7 mouse cellular contexts compared by ENCODE assay signal in genomic region chr6:16550445-16550844, GRCm38 (mm10).
DNase-seq lines count a peak whose midpoint lies in the region; ATAC-seq and TF ChIP-seq lines count a peak whose summit lies in the region.

No protein-coding gene starts in this region.

- no peak overlapping the region for H3K9ac ChIP-seq in midbrain, embryonic 13.5 days (replicated peaks)
- H3K9ac ChIP-seq in forebrain, embryonic 14.5 days (ENCODE audit: low read length), result no peak overlapping the region

- 53% methylated on average over 9 of the region's 9 CpGs for WGBS in midbrain, embryonic 13.5 days
- WGBS in midbrain, embryonic 10.5 days, result 76% methylated on average over 9 of the region's 9 CpGs
- WGBS in forebrain, embryonic 14.5 days, result 35% methylated on average over 9 of the region's 9 CpGs

- H3K9me3 ChIP-seq in midbrain, embryonic 13.5 days, result no peaks in the 10 kb centered on the region
- no peaks in the 10 kb centered on the region for H3K9me3 ChIP-seq in midbrain, embryonic 10.5 days (replicated peaks)
- H3K9me3 ChIP-seq in forebrain, embryonic 14.5 days (replicated peaks; ENCODE audit: control insufficient read depth, low read length), result no peaks in the 10 kb centered on the region

- H3K4me1 ChIP-seq in midbrain, embryonic 13.5 days (replicated peaks), result 0 out of 2 replicates have a peak, but pooled peaks cover 7% of the 10 kb centered on the region
- H3K4me1 ChIP-seq in midbrain, embryonic 10.5 days, result peaks cover 14% of the 10 kb centered on the region
- H3K4me1 ChIP-seq in forebrain, embryonic 14.5 days (ENCODE audit: control insufficient read depth, insufficient read depth, low read length), result peaks cover 5% of the 10 kb centered on the region

- H3K4me3 ChIP-seq in midbrain, embryonic 13.5 days (replicated peaks), result no peak overlapping the region
- H3K4me3 ChIP-seq in midbrain, embryonic 10.5 days, result no peak overlapping the region
- no peak overlapping the region for H3K4me3 ChIP-seq in forebrain, embryonic 14.5 days (ENCODE audit: low read depth, low read length)
- H3K4me3 ChIP-seq in layer of hippocampus, adult 2 months, result peak overlapping the region; percentile 23

- ATAC-seq in midbrain, embryonic 13.5 days, result peak; percentile 74
- ATAC-seq in forebrain, embryonic 14.5 days, result peak; percentile 76

- no peaks in the 10 kb centered on the region for H3K27me3 ChIP-seq in midbrain, embryonic 13.5 days
- no peaks in the 10 kb centered on the region for H3K27me3 ChIP-seq in midbrain, embryonic 10.5 days (ENCODE audit: low read depth, poor library complexity, severe bottlenecking)
- no peaks in the 10 kb centered on the region for H3K27me3 ChIP-seq in forebrain, embryonic 14.5 days (replicated peaks; ENCODE audit: control insufficient read depth, insufficient read depth, low read length)

- H3K4me2 ChIP-seq in midbrain, embryonic 13.5 days (replicated peaks), result no peak overlapping the region
- H3K4me2 ChIP-seq in forebrain, embryonic 14.5 days (ENCODE audit: low read length), result no peak overlapping the region

- TF ChIP-seq CTCF in layer of hippocampus, adult 2 months (conservative IDR thresholded peaks at IDR 0.05), result peak; percentile 68

- 0 out of 2 replicates have a peak overlapping the region, but pooled peaks have one; percentile 3 for H3K27ac ChIP-seq in midbrain, embryonic 13.5 days
- no peak overlapping the region for H3K27ac ChIP-seq in midbrain, embryonic 10.5 days (replicated peaks)
- H3K27ac ChIP-seq in forebrain, embryonic 14.5 days (ENCODE audit: low read depth, low read length), result no peak overlapping the region
- no peak overlapping the region for H3K27ac ChIP-seq in layer of hippocampus, adult 2 months

- DNase-seq in midbrain, embryonic 10.5 days (ENCODE audit: low spot score), result no peak
- DNase-seq in forebrain, embryonic 14.5 days (ENCODE audit: low spot score), result peak; percentile 80
- peak; percentile 39 to 58 for DNase-seq in layer of hippocampus, adult 2 months (ENCODE audit: low spot score in 2 of 2)
- peak; percentile 21 for DNase-seq in retina, postnatal 1 day
- no peak for DNase-seq in B cell, adult 2 months
- DNase-seq in lung, postnatal 36 days, result no peak

- no peaks in the 10 kb centered on the region for H3K36me3 ChIP-seq in midbrain, embryonic 13.5 days
- H3K36me3 ChIP-seq in midbrain, embryonic 10.5 days, result no peaks in the 10 kb centered on the region
- no peaks in the 10 kb centered on the region for H3K36me3 ChIP-seq in forebrain, embryonic 14.5 days (ENCODE audit: control insufficient read depth, insufficient read depth, low read length)

Comparison
In these comparisons a context has a peak if more than half of its experiments do, and no peak if none do; other contexts are left out.
1. DNase-seq: peak in forebrain, embryonic 14.5 days (single experiment), layer of hippocampus, adult 2 months (2 of 2) and retina, postnatal 1 day (single experiment); none in midbrain, embryonic 10.5 days (single experiment), B cell, adult 2 months (0 of 2) and lung, postnatal 36 days (single experiment).